12 mouse cellular contexts compared by ENCODE assay signal in the genomic region with DNA sequence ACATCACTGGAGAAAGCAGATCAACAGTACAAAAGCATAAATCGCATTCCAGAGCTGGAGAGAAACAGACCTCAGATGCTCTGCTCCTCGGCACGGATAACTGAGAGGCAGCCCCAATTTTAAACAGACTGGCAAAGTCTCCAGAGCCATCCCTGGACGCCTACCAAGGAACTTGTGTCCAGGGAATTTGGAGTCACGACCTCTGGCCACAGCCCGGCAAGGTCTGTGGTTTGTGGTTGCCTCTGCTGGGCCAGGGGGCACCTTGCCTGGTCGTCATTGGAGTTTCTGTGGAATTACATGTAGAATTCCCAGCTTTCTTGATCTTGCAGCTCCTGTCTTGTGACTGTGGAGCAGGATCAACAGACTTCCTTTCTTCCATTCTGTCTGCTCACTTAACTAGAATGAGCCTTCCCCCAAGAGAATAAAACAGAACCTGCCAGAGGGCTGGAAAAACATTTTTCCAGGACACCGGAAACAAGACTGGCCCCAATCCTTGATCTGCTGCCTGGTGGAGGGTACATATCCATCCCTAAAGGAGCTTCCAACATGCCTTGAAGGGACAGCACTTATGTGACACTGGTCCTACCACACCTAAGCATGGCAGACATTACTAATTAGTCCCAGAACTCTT. TPM values are rescaled to one million over a fixed set of nuclear protein-coding genes. Genes with fewer than 3 reads are reported as not detected.
DNase-seq lines count a peak whose midpoint lies in the region; ATAC-seq and TF ChIP-seq lines count a peak whose summit lies in the region.
"Had no signal": no experiment of that assay in that cellular context is flagged by ENCODE, and none has a peak within 500 bp of the region (broad histone marks: within the 10 kb centered on the region; RNA-seq: fewer than 3 reads in every experiment).

No protein-coding gene starts in this region.

- H3K4me1 ChIP-seq in forebrain, embryonic 14.5 days (ENCODE audit: control insufficient read depth, insufficient read depth, low read length): peaks cover 28% of the 10 kb centered on the region
- peaks cover 20% of the 10 kb centered on the region for H3K4me1 ChIP-seq in forebrain, postnatal 0 days (ENCODE audit: insufficient read depth)
- peaks cover 43% of the 10 kb centered on the region for H3K4me1 ChIP-seq in liver, adult 2 months (ENCODE audit: control insufficient read depth, insufficient read depth, low read length)
- H3K4me1 ChIP-seq in liver, embryonic 11.5 days (replicated peaks; ENCODE audit: control insufficient read depth, insufficient read depth, low read length): peaks cover 9% of the 10 kb centered on the region
- peaks cover 39% of the 10 kb centered on the region for H3K4me1 ChIP-seq in kidney, embryonic 14.5 days (ENCODE audit: control insufficient read depth, insufficient read depth, low read length)
- no peaks in the 10 kb centered on the region for H3K4me1 ChIP-seq in thymus, adult 2 months (replicated peaks; ENCODE audit: control insufficient read depth, insufficient read depth, low read length)
- H3K4me1 ChIP-seq: megakaryocyte, embryonic 14.5 days had no signal

- WGBS in forebrain, embryonic 14.5 days: 46% methylated on average over 8 of the region's 8 CpGs
- WGBS in forebrain, postnatal 0 days: 45% methylated on average over 8 of the region's 8 CpGs
- 30% methylated on average over 8 of the region's 8 CpGs for WGBS in liver, adult 2 months
- WGBS in liver, embryonic 11.5 days: 49% methylated on average over 8 of the region's 8 CpGs
- 43% methylated on average over 8 of the region's 8 CpGs for WGBS in kidney, embryonic 14.5 days
- 67% methylated on average over 8 of the region's 8 CpGs for WGBS in thymus, adult 2 months

- no peak for TF ChIP-seq POLR2A in liver, adult 2 months (IDR thresholded peaks at IDR 0.05; ENCODE audit: extremely low read depth, insufficient read depth, low read length)
- TF ChIP-seq POLR2A in thymus, adult 2 months (IDR thresholded peaks at IDR 0.05; ENCODE audit: control insufficient read depth, extremely low read depth, insufficient read depth, low read length, poor library complexity): no peak

- peaks cover 33% of the 10 kb centered on the region; the same call in 1 of the 2 replicates for H3K79me2 ChIP-seq in liver, adult 2 months (ENCODE audit: control insufficient read depth, insufficient read depth, low read length)

- no peaks in the 10 kb centered on the region for H3K9me3 ChIP-seq in forebrain, embryonic 14.5 days (replicated peaks; ENCODE audit: control insufficient read depth, low read length)
- no peaks in the 10 kb centered on the region for H3K9me3 ChIP-seq in forebrain, postnatal 0 days (ENCODE audit: low read length)
- no peaks in the 10 kb centered on the region for H3K9me3 ChIP-seq in liver, embryonic 11.5 days (ENCODE audit: control insufficient read depth, low read length)
- H3K9me3 ChIP-seq in kidney, embryonic 14.5 days (ENCODE audit: control insufficient read depth, low read length): no peaks in the 10 kb centered on the region
- H3K9me3 ChIP-seq: liver, embryonic 12.5 days; megakaryocyte, embryonic 14.5 days had no signal

- no peak for ATAC-seq in forebrain, embryonic 14.5 days
- ATAC-seq in forebrain, postnatal 0 days: no peak
- ATAC-seq in liver, embryonic 11.5 days (replicated peaks; ENCODE audit: low FRiP score): no peak
- no peak for ATAC-seq in kidney, embryonic 14.5 days (ENCODE audit: low FRiP score, low TSS enrichment)
- ATAC-seq in cerebellum, adult (ENCODE audit: insufficient number of reproducible peaks, low FRiP score, low TSS enrichment): no peak
- ATAC-seq: inflammation-experienced regulatory T-cells, adult 6 months; liver, embryonic 12.5 days had no signal

- TF ChIP-seq CTCF in forebrain, postnatal 0 days (IDR thresholded peaks at IDR 0.05; ENCODE audit: low read depth): no peak
- TF ChIP-seq CTCF in liver, adult 2 months (IDR thresholded peaks at IDR 0.05; ENCODE audit: low read depth, low read length): no peak
- no peak for TF ChIP-seq CTCF in thymus, adult 2 months (IDR thresholded peaks at IDR 0.05; ENCODE audit: borderline replicate concordance, control insufficient read depth, extremely low read depth, insufficient read depth, low read length, poor library complexity)

- no peaks in the 10 kb centered on the region for H3K27me3 ChIP-seq in forebrain, embryonic 14.5 days (replicated peaks; ENCODE audit: control insufficient read depth, insufficient read depth, low read length)
- no peaks in the 10 kb centered on the region for H3K27me3 ChIP-seq in forebrain, postnatal 0 days (ENCODE audit: insufficient read depth, low read length)
- no peaks in the 10 kb centered on the region for H3K27me3 ChIP-seq in liver, adult 2 months (ENCODE audit: control insufficient read depth, insufficient read depth, low read length)
- no peaks in the 10 kb centered on the region for H3K27me3 ChIP-seq in liver, embryonic 11.5 days (replicated peaks; ENCODE audit: control insufficient read depth, insufficient read depth, low read length)
- H3K27me3 ChIP-seq in kidney, embryonic 14.5 days (ENCODE audit: control insufficient read depth, insufficient read depth, low read length): no peaks in the 10 kb centered on the region
- no peaks in the 10 kb centered on the region for H3K27me3 ChIP-seq in thymus, adult 2 months (ENCODE audit: control insufficient read depth, insufficient read depth, low read length)
- H3K27me3 ChIP-seq: liver, embryonic 12.5 days had no signal

- H3K9ac ChIP-seq in forebrain, embryonic 14.5 days (ENCODE audit: low read length): no peak overlapping the region
- no peak overlapping the region for H3K9ac ChIP-seq in forebrain, postnatal 0 days
- no peak overlapping the region for H3K9ac ChIP-seq in liver, adult 2 months (ENCODE audit: low read depth, low read length)
- no peak overlapping the region for H3K9ac ChIP-seq in liver, embryonic 11.5 days (ENCODE audit: low read depth, low read length)
- no peak overlapping the region for H3K9ac ChIP-seq in kidney, embryonic 14.5 days (ENCODE audit: low read depth, low read length)
- H3K9ac ChIP-seq: liver, embryonic 12.5 days had no signal

- DNase-seq in forebrain, embryonic 14.5 days (ENCODE audit: low spot score): no peak
- DNase-seq in forebrain, postnatal 0 days: no peak
- DNase-seq in liver, adult 2 months (ENCODE audit: extremely low read depth, low read depth, low spot score): peak; percentile 77
- DNase-seq in liver, embryonic 11.5 days (ENCODE audit: low spot score): no peak
- peak; percentile 38 for DNase-seq in skeletal muscle tissue, adult 2 months (ENCODE audit: low read depth, low spot score)
- no peak for DNase-seq in thymus, adult 2 months
- DNase-seq: cerebellum, adult 8-10 months had no signal

- no peak overlapping the region for H3K4me3 ChIP-seq in forebrain, embryonic 14.5 days (ENCODE audit: low read depth, low read length)
- no peak overlapping the region for H3K4me3 ChIP-seq in forebrain, postnatal 0 days (ENCODE audit: low read depth, low read length)
- no peak overlapping the region for H3K4me3 ChIP-seq in liver, adult 2 months (ENCODE audit: insufficient read depth, low read depth, low read length)
- H3K4me3 ChIP-seq in liver, embryonic 11.5 days (ENCODE audit: low read depth, low read length): no peak overlapping the region
- H3K4me3 ChIP-seq in kidney, embryonic 14.5 days (ENCODE audit: low read length): no peak overlapping the region
- H3K4me3 ChIP-seq in thymus, adult 2 months (ENCODE audit: control insufficient read depth, insufficient read depth, low read length): no peak overlapping the region
- H3K4me3 ChIP-seq: liver, embryonic 12.5 days; megakaryocyte, embryonic 14.5 days had no signal

- H3K4me2 ChIP-seq in forebrain, embryonic 14.5 days (ENCODE audit: low read length): peak overlapping the region; percentile 47; the same call in 1 of the 2 replicates
- no peak overlapping the region for H3K4me2 ChIP-seq in forebrain, postnatal 0 days (ENCODE audit: low read depth)
- no peak overlapping the region for H3K4me2 ChIP-seq in liver, embryonic 11.5 days
- peak overlapping the region; percentile 30 for H3K4me2 ChIP-seq in kidney, embryonic 14.5 days (replicated peaks; ENCODE audit: low read depth, low read length)
- H3K4me2 ChIP-seq: liver, embryonic 12.5 days had no signal

- H3K27ac ChIP-seq in forebrain, embryonic 14.5 days (ENCODE audit: low read depth, low read length): no peak overlapping the region
- no peak overlapping the region for H3K27ac ChIP-seq in forebrain, postnatal 0 days (ENCODE audit: low read depth, low read length)
- H3K27ac ChIP-seq in liver, adult 2 months (replicated peaks; ENCODE audit: insufficient read depth, low read depth, low read length): no peak overlapping the region; the same call in 1 of the 2 replicates
- no peak overlapping the region for H3K27ac ChIP-seq in liver, embryonic 11.5 days (ENCODE audit: low read depth, low read length)
- H3K27ac ChIP-seq in kidney, embryonic 14.5 days (ENCODE audit: low read depth, low read length): peak overlapping the region; percentile 62
- no peak overlapping the region for H3K27ac ChIP-seq in thymus, adult 2 months (ENCODE audit: control insufficient read depth, insufficient read depth, low read length)
- H3K27ac ChIP-seq: liver, embryonic 12.5 days had no signal

- H3K36me3 ChIP-seq in forebrain, embryonic 14.5 days (ENCODE audit: control insufficient read depth, insufficient read depth, low read length): no peaks in the 10 kb centered on the region
- H3K36me3 ChIP-seq in forebrain, postnatal 0 days (ENCODE audit: insufficient read depth): no peaks in the 10 kb centered on the region
- no peaks in the 10 kb centered on the region for H3K36me3 ChIP-seq in liver, adult 2 months (ENCODE audit: control insufficient read depth, insufficient read depth, low read length)
- H3K36me3 ChIP-seq in liver, embryonic 11.5 days (ENCODE audit: control insufficient read depth, insufficient read depth, low read length): no peaks in the 10 kb centered on the region
- H3K36me3 ChIP-seq in kidney, embryonic 14.5 days (ENCODE audit: control insufficient read depth, insufficient read depth, low read length): no peaks in the 10 kb centered on the region
- H3K36me3 ChIP-seq in thymus, adult 2 months (ENCODE audit: control insufficient read depth, insufficient read depth, low read length): no peaks in the 10 kb centered on the region
- H3K36me3 ChIP-seq: liver, embryonic 12.5 days had no signal

RNA-seq across cellular contexts. Expression of gene Hlf, which starts 19.1 kb away (rescaled TPM):
- polyA plus RNA-seq in forebrain, embryonic 14.5 days (2014; fragmentation: Nextera tagmentation; extraction: Ambion mirVana): 3.5 and 4.9 TPM in 2 replicates
- 5.7 and 6.8 TPM in 2 replicates for total RNA-seq in forebrain, postnatal 0 days (2014; rRNA removed)
- 5.5 and 9.7 TPM in 2 replicates for polyA plus RNA-seq in forebrain, postnatal 0 days (2015; fragmentation: Nextera tagmentation; extraction: Ambion mirVana)
- total RNA-seq in liver, adult 2 months (2014; rRNA removed): 12.1 and 13.7 TPM in 2 replicates
- 18.3 and 25.2 TPM in 2 replicates for polyA plus RNA-seq in liver, adult 2 months (2012; rRNA removed)
- polyA plus RNA-seq in liver, embryonic 11.5 days (2014; fragmentation: Nextera tagmentation; extraction: Ambion mirVana): 6.6 and 6.9 TPM in 2 replicates
- 1.5 and 1.7 TPM in 2 replicates for polyA plus RNA-seq in kidney, embryonic 14.5 days (2014; fragmentation: Nextera tagmentation; extraction: Ambion mirVana)
- polyA plus RNA-seq in thymus, adult 2 months (2012; rRNA removed): 0.91 and 1.1 TPM in 2 replicates

Comparison
In these comparisons a context has a peak if more than half of its experiments do, and no peak if none do; other contexts are left out.
1. DNase-seq: peak in liver, adult 2 months (single experiment) and skeletal muscle tissue, adult 2 months (single experiment); none in forebrain, embryonic 14.5 days (single experiment), forebrain, postnatal 0 days (single experiment), liver, embryonic 11.5 days (single experiment) and thymus, adult 2 months (single experiment).
2. H3K4me2 ChIP-seq: peak in forebrain, embryonic 14.5 days (single experiment) and kidney, embryonic 14.5 days (single experiment); none in forebrain, postnatal 0 days (single experiment) and liver, embryonic 11.5 days (single experiment).